Mouse (Mus musculus) left cerebral cortex, adult 2 months (tissue): ENCODE results near the gene Cep78. TPM values are rescaled to one million over a fixed set of nuclear protein-coding genes. Genes with fewer than 3 reads are reported as not detected.

Source experiments
- DNase-seq, 2 experiments: peaks; one replicate each; pipeline ENCODE4 v3.0.0; 2021 to 2022; ENCODE audit warnings: low spot score in 2 of 2, mixed read lengths in 1 of 2; ENCODE audit errors: extremely low spot score in 1 of 2
- H3K27ac ChIP-seq: fragments of 200-600 bp; 2 replicates; pipeline ENCODE4 v1.8.1; 2022
- H3K4me3 ChIP-seq: fragments of 200-600 bp; 2 replicates; pipeline ENCODE4 v1.8.1; 2022
- CTCF ChIP-seq: fragments of 200-600 bp; IDR thresholded peaks from 2 replicates; pipeline ENCODE4 v1.8.1; 2022; ENCODE audit warnings: antibody characterized with exemption, mild to moderate bottlenecking, moderate library complexity
- intact Hi-C: fragments of 180-260 bp; cut with DNase I; formaldehyde crosslinking; loops from one replicate; pipeline ENCODE4 v1.15.1; 2025
- total RNA-seq, 2 experiments: library from RNA; stranded (reverse); gene quantifications; 2 replicates each; pipeline ENCODE4 v1.2.3; 2021

Cep78 gene
- total RNA-seq, 2 experiments from 2014 or later = 8.9 to 9.3 TPM

GRCm38 (mm10) chr19:15924181-15924865 lies 60.5 kb downstream of the Cep78 start:
- peak overlapping the region; percentile 80 for H3K27ac ChIP-seq
- intact Hi-C loops = loop anchor here (2.0 to 10.0 kb wide), 2 partner anchors 40 to 1320 kb away; no protein-coding TSS in a partner anchor
- H3K4me3 ChIP-seq = peak overlapping the region; percentile 69
- no peak for TF ChIP-seq CTCF
- DNase-seq = peak; percentile 55 to 61

GRCm38 (mm10) chr19:15923426-15923825 lies 61.4 kb downstream of the Cep78 start:
- peak overlapping the region; percentile 80 for H3K27ac ChIP-seq
- no peak for TF ChIP-seq CTCF
- intact Hi-C loops = loop anchor here (10.0 kb wide), 1 partner anchor 1319 kb away; no protein-coding TSS in a partner anchor
- peak in 1 of 2 experiments; percentile 12 for DNase-seq
- peak overlapping the region; percentile 69 for H3K4me3 ChIP-seq

GRCm38 (mm10) chr19:15919336-15919735 lies 65.5 kb downstream of the Cep78 start:
- no peak overlapping the region for H3K4me3 ChIP-seq
- no peak for TF ChIP-seq CTCF
- no peak overlapping the region for H3K27ac ChIP-seq
- DNase-seq = no peak
- intact Hi-C loops = no loop called here

- intact Hi-C loops = no loop called here
- no peak for DNase-seq
- TF ChIP-seq CTCF = no peak
- H3K4me3 ChIP-seq = no peak overlapping the region
- no peak overlapping the region for H3K27ac ChIP-seq
Measured at GRCm38 (mm10) chr19:15918111-15918510, 66.7 kb downstream of the Cep78 start.

- Histone ChIP-seq H3K4me3 (no peak overlapping the region), H3K27ac (no peak overlapping the region)
- TF ChIP-seq CTCF = no peak
- intact Hi-C loops = no loop called here
- no peak for DNase-seq
Measured at GRCm38 (mm10) chr19:15913249-15913997, 71.4 kb downstream of the Cep78 start.

GRCm38 (mm10) chr19:15911441-15911840 lies 73.3 kb downstream of the Cep78 start:
- no peak for TF ChIP-seq CTCF
- Histone ChIP-seq H3K27ac (no peak overlapping the region), H3K4me3 (no peak overlapping the region)
- intact Hi-C loops = no loop called here
- DNase-seq = no peak

- no peak for TF ChIP-seq CTCF
- no peak overlapping the region for H3K4me3 ChIP-seq
- DNase-seq = no peak
- no peak overlapping the region for H3K27ac ChIP-seq
- intact Hi-C loops = no loop called here
Measured at GRCm38 (mm10) chr19:15910987-15911386, 73.8 kb downstream of the Cep78 start.

GRCm38 (mm10) chr19:15910488-15910887 lies 74.3 kb downstream of the Cep78 start:
- Histone ChIP-seq H3K4me3 (no peak overlapping the region), H3K27ac (no peak overlapping the region)
- no peak for TF ChIP-seq CTCF
- intact Hi-C loops = no loop called here
- DNase-seq = no peak

DNA sequence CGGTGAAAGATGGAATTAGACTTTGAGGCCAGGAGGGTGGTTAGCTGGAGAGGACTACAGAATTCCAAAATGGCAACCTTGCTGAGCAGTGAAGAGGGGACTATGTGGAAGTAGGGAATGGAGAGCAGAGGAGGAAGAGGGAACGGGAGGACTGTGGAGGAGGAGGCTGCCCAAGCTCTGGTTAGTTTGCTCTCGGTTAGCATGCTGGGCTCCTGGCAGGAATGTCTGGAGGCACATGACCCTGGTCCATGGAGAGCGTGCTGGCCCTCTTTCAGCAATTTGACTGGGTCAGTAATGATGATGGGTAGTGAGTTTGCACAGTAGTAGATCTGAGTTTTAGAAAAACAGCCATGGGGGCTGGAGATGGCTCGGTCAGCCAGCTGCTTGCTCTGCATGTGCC lies 76.8 kb downstream of the Cep78 start:
- intact Hi-C loops = no loop called here
- no peak for TF ChIP-seq CTCF
- no peak for DNase-seq
- Histone ChIP-seq H3K4me3 (no peak overlapping the region), H3K27ac (no peak overlapping the region)

Other genes with a start within 250 kb of the Cep78 start
- gene Psat1, start 37.7 kb downstream of the Cep78 start, total RNA-seq = 10 to 100 TPM; 94.6 to 97.5 TPM
- gene Gnaq, start 147.8 kb upstream of the Cep78 start, total RNA-seq = 100 to 1,000 TPM; 164 to 172 TPM